Mouse (Mus musculus) embryo, embryonic 10 days (tissue): ENCODE results near the gene Cadm1.
A peak's percentile ranks its signal among the peaks of the same experiment; 100 is the strongest.

Experiments used
- DNase-seq: peaks from one replicate; pipeline ENCODE4 v3.0.0-alpha.2; 2015; ENCODE audit warnings: low spot score

Gene Cadm1

DNA sequence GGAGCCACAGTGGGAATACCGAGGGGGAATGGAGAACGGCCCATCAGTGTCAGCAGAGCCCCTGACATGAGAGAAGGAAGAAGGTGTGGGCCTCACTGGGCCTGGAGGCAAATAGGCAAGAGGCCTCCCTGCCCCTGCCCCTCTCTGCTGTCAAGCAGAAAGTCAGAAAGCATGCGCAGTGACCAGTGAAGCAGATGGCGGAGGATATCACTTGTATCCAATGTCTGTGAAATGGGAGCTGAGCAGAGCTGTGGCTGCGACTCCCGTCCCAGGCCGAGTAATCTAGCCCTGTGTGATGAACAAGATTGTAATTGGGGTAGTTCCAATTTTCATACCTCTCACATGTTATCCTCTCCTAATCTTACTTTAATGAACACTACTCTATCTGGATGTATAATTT is 337.5 kb downstream of the Cadm1 start:
- DNase-seq, result no peak

DNA sequence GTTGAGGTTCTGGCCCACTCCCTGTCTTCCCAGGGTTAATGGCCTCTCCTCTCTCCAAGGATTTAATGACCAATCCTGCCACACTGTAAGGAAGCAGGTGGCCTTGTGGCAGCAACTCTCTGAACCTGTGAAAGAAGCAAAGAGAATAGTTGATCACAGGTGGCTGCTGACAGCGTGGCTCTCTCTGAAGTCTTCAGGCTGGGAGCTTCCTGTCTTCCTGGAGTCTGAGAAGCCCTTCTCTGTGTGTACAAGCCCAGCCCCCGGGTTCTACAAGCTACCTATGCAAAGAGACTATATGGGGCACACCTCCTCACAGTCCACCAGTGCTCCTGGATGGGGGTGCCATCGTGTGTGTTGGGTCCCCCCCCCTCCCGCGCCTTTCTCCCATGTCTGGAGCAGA is 339.7 kb downstream of the Cadm1 start:
- no peak for DNase-seq

DNA sequence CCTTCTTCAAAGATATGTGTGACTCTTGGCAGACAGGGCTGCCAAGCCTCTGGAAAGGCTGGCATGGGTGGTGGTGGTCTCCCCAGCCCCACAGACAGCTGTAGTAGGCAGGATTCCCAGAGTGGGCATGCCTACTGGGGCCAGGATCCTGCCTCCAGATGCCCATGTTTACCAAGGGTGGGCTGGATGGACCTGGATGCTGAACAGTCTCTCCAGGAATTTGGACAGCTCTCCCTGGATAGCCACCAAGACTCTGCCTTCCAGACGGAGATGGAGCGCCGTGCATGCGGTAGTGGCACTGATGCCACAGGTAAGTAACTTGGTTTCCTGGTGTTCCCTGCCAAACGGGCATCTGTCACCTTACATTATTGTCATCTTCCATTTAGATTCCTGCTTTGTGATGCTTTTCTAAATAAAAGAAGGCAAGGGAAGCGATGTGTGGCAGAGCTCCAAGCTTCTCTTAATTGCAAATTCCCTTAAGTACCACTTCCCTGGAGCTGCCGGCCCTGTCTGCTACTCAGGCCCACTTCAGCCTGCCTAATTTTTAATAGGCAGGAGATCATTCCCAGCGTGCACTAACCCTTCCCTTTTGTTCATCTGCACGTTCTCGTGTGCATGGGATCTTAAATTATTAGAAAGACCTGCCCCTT is 346.7 kb downstream of the Cadm1 start:
- no peak for DNase-seq

DNA sequence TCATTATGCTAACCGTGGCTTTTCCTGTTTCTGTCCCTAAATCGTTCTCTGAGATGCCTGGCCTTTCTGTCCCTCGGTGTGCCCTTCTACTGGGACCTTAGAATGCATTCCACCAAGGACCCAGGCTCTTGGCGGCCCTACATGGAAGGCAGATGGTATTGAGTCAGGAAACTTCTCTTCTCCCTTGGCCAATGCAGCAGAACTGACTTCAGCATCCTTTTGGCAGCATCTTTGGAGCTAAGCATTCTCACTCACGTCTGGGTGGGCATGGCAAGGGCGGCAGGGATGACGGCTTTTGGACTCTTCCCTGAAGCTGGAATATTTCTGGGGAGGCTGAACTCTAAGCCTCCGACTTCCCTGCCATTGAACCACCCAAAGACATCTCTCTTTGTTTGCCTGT is 350.2 kb downstream of the Cadm1 start:
- no peak for DNase-seq

DNA sequence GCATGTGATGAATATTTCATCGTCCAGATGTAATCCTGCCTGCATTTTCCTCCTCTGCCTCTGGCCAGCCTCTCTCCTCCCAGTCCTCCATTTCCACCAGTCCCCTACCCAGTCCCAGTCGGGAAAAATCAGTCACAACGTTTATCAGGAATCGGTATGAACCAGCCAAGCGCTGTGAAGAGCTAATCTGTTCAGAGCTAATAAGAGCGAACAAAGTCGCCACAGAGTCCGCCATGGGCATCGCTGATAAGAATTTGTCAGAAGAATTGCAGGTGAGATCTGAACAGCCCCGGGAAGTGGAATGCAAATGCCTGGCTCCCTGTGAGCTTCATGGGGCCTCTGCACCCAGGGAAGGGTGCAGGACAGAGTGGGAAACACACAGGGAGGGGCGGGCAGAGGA is 352.4 kb downstream of the Cadm1 start:
- DNase-seq, result no peak

DNA sequence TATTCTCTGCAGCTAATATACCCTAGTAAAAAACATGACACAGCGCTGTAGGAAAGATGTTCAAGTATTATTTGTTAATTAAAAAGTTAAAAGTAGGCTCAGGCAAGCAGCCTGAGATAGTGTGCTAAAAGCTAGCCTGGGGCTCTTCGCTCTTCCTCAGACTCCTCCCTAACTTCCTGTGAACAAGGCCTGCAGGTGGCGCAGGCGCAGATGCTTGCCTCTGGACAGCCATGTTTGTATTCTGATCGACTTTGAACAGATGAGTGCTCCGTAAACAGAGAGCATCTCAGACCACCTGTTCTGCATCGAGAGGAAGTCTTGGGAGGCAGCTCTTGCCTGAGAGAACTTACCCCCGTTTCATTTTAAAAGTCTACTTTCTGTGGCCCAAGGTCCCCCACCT is 361.7 kb downstream of the Cadm1 start:
- DNase-seq, result no peak

DNA sequence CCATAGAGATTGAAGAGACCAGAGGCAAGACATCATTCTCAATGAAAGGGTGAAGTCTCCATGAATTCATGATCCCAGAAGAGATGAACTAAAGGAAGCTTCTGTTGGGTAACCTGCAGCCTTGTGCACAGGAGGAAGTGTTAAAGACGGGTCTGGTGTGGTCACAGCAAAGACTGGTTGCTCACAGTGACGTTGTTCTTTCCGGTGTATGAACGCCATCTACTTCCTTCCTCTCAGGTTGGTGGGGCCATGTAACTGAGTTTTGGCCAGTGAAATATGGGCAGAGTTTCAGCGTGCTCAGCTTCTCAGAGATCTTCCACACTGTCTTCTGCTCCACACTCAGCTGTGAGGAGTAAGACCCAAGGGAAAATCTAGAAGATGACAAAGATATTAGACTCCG is 363.0 kb downstream of the Cadm1 start:
- no peak for DNase-seq

DNA sequence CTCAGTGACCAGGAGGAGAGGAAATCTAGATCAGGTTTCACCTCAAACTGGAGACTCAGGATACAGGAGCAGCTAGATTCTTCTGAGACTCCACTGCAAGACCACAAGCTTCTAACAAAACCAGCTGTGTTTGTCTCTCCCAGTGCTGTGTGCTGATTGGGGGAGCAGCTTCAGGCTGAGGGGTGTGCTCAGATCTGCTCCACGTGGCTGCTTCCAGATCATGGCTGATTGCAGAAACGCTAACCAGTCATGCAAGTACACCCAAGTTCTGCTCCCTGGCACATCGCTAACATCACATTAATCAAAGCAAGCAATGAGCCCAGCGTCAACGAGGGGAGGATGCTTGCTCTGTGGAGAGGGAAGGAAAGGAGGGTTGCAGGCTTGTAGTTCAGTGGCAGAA is 364.1 kb downstream of the Cadm1 start:
- DNase-seq, result peak; percentile 58

DNA sequence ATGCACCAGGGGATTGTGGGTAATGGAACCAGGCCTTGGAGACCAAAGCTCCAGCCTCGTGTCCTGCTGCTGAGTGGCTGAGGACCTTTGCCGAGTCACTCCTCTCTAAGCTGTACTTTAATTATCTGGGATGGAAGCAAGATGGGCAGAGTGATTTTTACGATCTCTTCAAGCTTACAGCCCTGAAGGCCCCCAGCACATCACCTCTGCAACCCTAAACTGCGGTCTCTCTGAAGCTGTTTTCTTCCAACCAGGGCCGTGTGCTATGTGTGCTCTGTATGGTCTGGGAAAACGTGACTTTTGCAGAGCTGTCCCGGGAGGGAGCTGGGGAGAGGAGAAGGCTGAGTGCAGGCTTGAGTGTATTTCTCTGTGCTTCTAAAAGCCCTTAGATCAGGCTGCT is 364.7 kb downstream of the Cadm1 start:
- DNase-seq, result peak; percentile 62

DNA sequence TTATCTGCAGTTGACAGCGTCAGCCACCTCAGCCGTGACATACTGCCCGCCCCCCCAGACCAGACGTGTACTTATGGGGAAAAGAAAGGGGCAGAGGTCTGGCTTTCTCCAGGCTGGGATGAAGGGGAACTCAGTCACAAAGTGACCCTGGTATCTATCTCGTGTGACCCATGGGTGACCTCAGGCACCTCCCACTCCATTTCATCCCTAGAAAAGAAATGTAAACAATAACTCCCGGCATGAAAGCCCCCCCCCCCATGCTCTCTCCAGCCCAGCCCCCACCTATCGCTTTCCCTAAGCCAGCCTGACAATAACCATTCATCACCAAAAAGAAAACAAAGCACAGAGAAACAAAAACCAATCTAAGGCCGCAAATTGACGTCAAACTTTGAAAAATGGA is 365.1 kb downstream of the Cadm1 start:
- peak; percentile 75 for DNase-seq

DNA sequence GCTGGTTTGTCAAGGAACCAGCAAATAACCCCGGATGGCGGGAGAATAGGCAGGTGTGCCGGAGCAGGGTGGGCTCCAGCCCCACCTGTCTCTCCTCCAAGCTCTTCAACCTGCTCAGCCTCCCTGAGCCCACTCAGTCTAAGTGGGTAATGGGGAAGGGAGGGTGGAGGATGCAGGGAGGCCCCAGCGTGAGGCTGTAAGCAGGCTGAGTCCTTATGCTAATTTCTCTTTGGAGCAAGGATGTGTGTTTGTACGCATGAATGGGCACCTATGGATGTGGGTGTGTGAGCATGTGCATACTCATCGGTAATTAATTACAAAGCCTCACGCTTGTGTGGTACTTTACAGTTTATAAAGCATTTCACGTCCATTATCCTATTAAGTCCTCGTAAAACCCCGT is 370.8 kb downstream of the Cadm1 start:
- peak; percentile 20 for DNase-seq

DNA sequence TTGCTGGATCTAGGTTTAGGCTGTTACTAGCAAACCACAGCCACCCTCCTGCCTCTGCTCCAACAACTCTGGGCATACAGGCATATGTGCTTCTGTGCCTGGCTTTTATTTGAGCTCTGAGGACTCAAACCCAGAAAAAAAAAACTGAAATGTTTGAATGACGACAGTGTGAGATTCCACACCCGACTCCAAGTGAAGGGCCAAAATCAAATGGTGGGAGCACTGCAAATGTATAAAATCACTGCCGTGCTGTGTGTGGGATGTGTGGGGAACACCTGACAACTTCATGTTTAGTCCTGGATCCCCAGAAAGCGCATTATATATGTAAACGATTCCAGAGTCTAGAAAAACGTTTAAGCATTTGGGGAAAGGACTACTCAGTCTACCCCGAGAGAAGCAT is 373.7 kb downstream of the Cadm1 start:
- DNase-seq, result no peak

DNA sequence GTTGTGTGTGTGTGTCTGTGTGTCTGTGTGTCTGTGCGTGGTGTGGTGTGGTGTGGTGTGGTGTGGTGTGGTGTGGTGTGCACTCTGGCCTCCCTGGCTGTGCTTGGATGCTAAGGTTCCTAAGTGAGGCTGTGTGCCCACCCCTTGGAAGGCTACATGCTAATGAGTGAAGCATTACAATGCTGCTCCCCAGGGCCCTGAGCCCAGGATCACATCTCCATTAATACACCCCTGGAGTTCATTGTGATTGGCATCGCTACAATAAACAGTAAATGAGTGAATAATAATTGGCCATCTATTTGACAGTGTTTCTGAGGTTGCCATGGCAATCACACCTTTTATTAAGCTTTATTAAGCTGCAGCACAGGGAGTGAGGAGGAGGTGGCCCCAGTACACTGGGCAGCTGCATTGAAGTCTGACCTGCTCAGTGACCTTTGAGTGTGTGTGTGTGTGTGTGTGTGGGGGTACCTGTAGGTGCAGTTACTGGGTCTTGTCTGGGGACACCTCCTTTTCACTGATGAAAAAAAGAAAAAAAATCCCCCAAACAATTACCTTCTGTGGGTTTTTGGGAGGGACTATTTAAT is 374.5 kb downstream of the Cadm1 start:
- peak; percentile 41 for DNase-seq

DNA sequence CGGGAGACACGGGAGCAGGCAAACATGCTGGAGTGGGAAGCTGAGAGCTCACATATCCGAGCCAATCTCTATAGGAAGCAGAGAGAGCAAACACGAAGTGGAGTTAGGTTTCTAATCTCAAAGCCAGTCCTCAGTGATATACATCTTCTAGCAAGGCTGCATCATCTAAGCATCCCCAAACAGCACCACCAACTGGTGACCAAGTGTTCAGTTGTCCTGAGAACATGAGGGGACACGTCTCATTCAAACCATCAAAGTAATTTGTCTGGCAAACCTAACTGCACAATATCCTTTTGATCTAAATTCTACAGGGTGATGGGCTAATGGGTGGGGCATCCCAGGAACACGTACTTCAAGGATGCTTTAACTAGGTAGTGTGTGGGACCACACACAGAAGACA is 376.5 kb downstream of the Cadm1 start:
- DNase-seq, result peak; percentile 27
